Mouse (Mus musculus) heart, postnatal 25 days (tissue): ENCODE data around the gene Cstf1. TPM values are rescaled to one million over a fixed set of nuclear protein-coding genes. Genes with fewer than 3 reads are reported as not detected.

Experiments used
- DNase-seq: peaks from one replicate; pipeline ENCODE4 v3.0.0; 2022; ENCODE audit warnings: low spot score
- intact Hi-C: fragments of 180-260 bp; cut with DNase I; formaldehyde crosslinking; loops from one replicate; pipeline ENCODE4 v1.15.1; 2025
- total RNA-seq, 2 experiments: library from RNA; stranded (reverse); gene quantifications; 2 replicates each; pipeline ENCODE4 v1.2.3; 2021

Gene Cstf1
- 10 to 100 TPM; 15.7 to 16.8 TPM for total RNA-seq

DNA sequence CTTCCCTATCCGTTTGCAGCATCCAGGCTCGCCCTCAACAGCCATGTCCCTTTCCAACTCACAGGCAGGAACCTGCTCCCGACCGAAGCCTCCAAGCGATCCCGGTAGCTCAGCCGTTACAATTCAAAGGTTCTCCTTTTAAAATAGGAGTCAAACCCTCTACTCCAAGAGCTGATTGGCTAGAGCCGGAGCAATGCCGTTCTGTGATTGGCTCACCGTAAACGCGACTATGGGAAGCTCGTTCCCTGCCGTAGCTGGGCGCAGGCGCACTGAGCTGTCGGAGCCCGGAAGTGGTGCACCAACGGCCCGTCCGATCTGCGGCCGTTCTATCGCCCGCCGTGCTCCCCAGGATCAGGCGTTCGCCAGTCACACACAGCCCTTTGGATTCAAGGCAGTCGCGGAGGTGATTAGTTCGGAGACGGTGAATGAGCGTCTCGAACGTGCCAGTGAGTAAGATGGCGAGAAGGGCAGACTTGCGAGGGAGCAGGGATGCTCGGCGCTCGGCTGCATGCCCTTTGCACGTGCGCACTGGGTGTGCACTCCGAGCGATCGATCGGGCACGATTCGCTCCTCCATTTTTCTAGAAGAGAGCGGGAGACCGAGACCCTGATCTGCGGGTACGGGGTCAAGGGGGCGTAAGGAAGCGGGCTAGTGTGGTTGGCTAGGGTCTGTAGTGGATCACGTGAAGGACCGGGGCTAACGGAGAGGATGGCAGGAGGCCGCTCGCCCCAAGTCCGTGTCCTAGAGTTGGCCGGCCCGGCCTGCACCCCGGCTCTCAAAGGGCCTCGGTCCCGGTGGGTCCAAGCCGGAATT lies at the start of gene Cstf1, which contains the start of gene Aurka:
Gene Cstf1 (plus strand): TSS at position 271 of the 813 bp plus-strand sequence.
Gene Aurka (minus strand): TSS at position 125 of the 813 bp plus-strand sequence.
- intact Hi-C loops, result loop anchor here (2.0 kb wide), 1 partner anchor 68 kb away; no protein-coding TSS in a partner anchor
- DNase-seq, result peak; percentile 91

DNA sequence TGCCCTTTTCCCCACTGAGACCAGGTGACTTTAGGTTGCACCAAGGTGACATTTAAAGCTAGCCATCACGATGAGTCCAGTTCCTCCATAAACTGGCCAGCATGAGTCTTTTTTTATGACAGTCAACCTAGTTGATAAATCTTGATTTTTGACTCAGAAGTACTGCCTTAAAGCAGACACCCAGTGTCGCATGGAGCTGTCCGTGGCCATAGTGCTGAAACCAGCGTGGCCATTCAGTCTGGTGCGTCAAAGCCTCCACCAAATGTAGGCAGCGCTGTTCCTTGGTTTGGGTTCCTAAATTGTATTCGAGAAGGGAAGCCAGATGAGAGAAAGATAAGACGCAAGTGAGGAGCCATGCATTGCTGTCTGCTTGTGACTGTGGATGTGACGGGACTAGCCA lies 49.6 kb upstream of the Cstf1 start:
- intact Hi-C loops, result no loop called here
- DNase-seq, result no peak

DNA sequence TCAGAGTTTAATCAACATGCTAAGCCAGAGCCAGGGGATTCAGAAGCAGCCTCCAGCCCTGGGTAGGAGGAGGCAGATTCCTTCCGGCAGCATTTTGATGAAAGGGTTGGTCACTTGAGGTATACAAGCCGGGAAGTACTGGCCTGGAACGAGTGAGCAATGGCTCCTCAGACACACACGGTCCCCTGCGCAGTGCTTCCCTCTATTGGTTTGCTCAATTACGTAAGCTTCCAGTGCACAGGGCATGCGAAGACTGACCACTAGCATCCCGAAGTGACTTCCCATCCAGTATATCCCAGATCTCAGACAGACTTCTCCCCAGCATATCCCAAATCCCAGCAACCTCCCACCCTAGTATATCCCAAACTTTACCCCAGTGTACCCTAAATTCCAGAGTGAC lies 42.2 kb upstream of the Cstf1 start:
- no peak for DNase-seq
- intact Hi-C loops, result no loop called here

DNA sequence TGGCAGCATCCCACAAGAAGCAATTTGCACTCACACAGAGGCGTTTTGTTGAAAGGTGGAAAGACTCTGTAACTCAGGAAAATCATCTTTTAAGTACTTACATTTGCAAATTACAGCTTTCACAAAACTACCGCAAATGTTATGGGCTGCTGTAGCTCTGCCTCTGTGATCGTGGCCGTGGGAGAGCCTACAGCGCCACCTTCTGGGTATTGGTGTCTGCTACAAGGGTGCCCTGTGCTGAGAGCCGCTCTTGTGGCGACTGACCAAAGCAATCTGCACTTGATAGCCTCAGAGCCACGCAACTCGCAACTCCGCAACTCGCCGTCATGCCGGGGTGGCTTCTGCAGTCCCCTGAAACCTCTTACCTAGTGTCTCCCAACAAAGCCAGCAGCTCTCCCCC lies 41.3 kb upstream of the Cstf1 start:
- intact Hi-C loops, result loop anchor here (1.0 kb wide), 1 partner anchor 108 kb away; no protein-coding TSS in a partner anchor
- DNase-seq, result no peak

DNA sequence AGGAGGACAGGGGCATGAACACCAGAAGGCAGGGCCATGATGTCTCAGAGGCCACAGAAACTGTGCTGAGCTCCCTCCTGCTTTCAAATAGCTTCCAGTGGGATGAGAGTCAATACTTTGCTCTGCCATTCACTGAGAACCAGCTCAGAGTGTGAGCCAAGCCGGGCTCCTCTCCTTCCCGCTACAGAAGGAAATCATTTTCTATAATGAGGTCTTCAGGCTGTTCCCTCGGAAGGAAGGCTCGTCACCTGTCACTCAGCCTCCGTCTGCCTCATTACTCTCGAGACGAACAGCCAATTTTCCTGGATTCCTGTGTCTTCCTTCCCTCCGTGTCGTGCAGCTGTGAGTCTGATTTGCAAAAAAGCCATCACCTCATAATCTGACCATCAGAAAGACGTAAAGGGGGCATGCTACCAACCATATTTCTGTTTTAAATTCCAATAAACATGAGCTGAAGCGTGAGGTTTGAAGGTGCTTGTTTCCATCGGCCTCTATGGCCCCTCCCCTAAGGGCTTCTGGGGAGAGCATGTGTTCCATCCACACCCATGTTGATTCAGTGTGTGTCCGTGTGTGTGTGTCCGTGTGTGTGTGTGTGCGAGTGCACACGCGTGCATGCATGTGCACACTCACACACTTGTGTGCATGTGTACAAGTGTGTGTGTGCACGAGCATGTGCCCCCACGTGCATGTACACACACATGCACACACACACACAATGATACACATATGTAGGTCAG lies 32.1 kb upstream of the Cstf1 start:
- intact Hi-C loops, result no loop called here

DNA sequence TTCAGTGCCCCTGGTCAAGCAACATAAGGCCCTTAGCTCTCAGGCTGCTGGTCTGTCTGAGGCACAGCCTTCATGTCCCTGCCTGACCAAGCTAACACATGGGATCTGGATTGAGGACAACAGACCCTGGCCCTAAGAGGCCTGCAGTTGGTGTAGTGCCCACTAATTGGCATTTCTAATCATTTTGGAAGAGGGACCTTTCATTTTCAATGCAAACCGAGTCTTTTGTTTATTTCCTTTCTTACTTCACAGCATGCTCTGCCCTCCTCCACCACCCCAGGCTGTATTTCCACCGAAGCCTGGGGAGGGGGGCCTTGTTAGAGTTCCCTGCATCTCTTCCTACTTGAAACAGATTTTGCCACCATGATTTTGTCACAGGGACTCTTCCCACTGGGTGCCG lies 29.5 kb upstream of the Cstf1 start:
- no peak for DNase-seq
- intact Hi-C loops, result no loop called here

More for the DNA sequence above, 32.1 kb upstream of the Cstf1 start:
- no peak for DNase-seq

DNA sequence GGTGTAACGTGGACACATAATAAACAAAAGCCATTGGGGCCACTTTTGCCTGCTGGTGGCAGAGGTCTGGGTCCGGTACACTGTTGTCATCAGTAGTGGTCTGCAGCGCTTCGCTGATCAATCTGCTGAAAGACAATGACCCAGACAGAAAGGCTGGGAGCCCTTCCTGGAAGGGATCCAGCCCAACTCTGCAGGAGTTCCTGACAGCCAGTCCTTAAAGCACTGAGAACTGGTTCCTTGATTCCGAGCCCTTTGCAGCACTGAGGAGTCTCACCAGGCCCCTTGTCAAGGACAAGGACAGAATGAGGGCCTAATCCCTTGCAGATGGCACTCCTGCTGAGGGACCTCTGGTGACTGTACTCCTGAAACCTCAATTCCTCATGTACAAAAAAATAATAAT lies 28.9 kb upstream of the Cstf1 start:
- DNase-seq, result no peak
- intact Hi-C loops, result no loop called here

DNA sequence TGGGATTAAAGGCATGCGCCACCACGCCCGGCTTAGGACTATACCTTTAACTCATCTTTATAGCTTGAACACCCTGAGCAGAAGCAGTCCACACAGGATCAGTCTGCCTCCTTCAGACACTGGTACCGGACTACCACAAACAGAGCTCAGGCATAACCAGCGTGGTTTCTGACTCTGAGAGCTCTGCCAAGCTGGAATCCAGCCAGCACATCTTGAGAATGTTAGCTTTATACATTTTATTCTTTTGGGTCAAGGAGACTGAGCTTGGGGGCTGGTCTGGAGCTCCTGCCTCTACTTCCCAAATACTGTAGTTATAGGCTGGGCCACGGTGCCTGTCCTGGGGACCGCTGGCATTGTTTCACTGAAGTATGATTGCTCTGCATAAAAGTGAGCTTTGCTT lies 26.7 kb upstream of the Cstf1 start:
- intact Hi-C loops, result no loop called here
- no peak for DNase-seq

DNA sequence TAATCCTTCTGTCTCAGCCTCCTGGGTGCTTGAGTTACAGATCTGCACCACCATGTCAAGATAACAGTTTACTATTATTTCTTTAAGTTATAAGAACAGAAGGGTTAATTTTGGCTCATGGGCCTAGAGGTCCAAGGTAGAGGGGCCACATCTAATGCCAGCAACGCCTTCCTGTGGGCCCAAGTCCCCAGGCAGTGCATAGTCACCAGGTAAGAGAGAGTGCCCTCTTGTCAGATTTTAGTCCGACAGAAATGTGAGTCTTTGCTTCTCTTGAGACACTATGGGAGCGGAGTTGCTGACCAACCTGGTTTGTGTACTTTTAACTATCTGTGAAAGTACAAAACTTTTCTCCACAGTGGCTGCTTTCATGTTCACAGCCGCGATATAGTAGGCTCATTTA lies 25.8 kb upstream of the Cstf1 start:
- intact Hi-C loops, result no loop called here
- no peak for DNase-seq

DNA sequence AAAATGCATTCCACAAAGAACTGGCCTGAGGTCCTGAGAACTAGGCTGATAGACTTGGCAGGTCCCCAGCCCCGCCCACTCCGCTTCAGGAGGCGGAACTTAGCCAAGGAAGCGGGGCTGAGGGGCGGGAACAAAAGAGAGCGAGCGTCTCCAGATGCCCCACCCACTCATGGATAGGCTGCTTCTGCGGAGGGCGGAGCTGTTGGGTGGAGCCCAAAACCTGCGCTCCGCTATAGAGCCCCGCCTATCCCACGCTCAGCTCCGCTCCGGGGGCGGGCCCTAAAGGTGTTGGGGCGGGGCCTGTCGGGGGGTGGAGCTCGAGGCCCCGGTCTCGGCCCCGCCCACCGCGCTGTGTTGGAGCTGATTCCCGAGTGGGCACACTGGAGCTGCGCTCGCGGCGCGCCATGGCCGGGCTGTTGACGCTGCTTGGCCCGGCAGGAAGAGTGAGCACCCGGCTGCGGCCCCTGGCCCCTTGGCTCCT lies 25.2 kb upstream of the Cstf1 start, which contains the start of gene Fam210b:
Gene Fam210b (plus strand): TSS at position 308 of the 481 bp plus-strand sequence.
- intact Hi-C loops, result no loop called here
- DNase-seq, result peak; percentile 96

DNA sequence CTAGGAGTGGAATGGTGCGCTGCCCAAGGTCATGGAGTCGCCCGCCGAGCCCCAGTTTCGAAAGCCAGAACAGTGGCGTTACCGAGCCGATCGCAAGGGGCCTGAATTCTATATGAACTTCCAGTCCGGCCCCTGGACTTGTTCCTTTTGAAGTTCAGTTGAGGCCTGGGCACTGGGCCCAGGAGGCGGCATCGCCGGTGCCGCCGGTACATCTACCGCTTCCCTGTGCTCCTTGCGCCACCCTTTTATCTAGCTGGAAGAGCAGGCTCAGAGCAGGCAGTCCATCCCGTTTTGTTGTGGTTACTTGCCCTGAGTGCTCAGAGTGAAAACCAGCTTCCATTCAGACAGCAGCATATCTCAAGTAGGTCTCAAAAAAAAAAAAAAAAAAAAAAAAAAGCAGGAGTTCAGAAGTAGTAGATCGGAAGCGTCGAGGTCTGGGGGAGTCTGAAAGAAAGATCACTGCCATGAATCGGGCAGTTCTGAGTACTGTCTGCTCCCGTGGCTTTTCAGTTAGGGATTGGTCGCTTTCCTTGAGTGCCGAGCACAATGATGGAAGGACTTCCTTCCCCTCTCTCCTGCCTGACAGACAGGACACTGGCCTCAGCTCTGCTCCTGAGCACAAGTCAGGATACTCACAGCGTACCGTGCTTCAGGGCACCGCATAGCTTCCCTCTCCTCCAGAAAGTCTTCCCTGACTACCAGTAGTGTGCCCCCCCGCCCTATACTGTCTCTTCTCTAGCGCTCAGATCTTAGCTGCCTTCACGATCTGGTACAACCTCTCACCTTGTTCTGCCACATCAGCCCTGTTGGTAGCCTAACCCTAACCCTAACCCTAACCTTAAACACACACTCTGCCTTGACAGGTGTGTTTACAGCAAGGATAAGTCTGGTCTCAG lies 24.2 kb upstream of the Cstf1 start:
- intact Hi-C loops, result loop anchor here (2.0 kb wide), 2 partner anchors 23 to 95 kb away; partner anchors contain the start of gene Rtf2
- DNase-seq, result peak; percentile 16

DNA sequence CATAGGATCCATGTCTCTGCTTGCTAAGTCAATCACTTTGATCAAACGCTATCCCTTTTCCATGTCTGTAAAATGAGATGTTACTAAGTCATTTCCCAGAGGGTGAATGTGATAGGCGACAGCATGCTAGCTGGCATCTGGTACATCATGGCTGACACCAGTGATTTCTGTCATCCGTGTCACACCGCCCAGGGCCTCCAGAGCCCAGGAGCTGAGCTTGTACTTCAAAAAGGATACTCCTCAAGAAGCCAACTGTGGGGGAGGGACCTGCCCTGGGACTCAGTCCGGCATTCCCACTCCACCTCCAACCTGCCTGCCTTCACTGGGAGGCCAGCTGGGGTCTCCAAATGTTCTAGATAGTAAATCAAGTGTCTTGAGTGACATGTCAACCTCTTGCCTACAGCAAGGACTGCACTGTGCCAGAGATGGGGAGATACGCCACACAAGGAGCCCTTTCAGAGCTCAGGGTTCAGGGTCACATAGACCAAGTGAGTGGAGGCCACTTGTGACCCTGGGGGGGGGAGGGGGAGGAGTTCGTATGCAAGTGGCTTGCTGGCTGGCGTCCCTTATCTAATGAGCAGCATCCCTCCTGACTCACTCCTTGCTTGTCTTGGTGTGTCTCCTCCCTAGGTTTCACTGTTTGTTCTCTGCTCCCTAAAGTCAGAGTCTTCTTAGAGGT lies 23.4 kb upstream of the Cstf1 start:
- intact Hi-C loops, result loop anchor here (2.0 kb wide), 2 partner anchors 22 to 94 kb away; partner anchors contain the start of gene Rtf2
- DNase-seq, result no peak

DNA sequence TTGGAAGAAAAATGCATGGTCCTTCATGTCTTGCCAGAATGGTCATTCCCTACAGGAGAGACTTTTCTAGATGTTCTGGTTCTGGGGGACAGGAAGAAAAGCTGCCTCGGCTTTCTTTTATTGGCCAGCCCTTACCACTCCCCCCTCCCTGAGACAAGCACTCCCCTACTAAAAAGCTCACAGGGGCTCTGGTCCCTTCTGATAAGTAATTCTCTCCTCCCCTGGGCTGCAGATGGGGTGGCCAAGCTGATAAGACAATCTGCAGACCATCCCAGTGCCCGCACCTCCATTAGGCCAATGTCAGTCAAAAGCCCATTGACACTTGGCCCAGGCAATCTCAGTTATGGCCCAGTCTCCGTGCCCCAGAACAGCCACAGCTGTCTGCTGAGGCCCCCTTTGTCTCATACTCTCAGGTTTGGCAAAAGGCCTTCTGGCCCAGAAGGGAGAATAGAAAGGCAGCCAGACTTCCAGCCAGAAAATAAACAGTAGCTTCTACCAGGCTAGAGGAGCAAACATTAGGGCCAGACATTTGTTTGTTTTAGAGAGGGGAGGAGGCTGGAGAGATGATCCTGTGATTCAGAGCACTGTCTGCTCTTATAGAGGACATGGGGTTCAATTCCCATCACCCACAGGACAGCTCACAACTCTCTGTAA lies 22.1 kb upstream of the Cstf1 start:
- intact Hi-C loops, result no loop called here
- DNase-seq, result no peak

DNA sequence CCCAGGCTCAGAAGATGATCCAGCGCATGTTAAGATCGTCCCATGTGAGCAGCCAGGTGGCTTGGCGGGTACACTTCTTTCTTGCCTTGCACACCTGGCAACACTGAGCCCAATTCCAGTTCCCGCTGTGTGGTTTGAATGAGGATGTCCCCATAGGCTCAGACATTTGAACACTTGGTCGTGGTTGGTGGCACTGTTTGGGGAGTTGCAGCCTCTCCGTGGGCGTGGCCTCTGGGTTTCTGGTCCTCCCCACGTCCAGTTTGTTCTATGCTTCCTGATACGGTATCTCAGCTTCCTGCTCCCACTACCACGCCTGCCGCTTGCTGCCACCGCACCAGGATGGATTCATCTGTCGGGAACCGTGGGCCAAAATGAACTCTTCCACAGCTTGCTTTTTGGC lies 20.7 kb upstream of the Cstf1 start:
- DNase-seq, result no peak
- intact Hi-C loops, result no loop called here

DNA sequence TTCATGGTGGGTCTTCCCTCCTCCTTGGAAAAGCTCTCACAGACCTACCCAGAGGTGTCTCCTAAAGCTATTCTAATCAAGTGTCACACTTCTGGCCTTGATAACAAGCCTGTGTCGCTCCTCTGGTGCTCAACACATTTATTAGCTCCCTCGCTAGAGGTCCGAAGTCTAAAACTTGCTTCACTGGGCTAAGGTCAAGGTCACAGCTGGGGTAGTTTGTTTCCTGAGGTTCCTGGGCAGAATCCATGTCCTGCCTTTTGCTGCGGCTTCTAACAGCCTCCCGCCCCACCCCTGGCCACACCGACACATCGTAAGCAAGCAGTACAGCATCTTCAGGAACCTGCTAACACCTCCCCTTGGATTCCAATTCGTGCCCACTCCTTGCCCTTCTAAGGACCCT lies 19.7 kb upstream of the Cstf1 start:
- no peak for DNase-seq
- intact Hi-C loops, result no loop called here

DNA sequence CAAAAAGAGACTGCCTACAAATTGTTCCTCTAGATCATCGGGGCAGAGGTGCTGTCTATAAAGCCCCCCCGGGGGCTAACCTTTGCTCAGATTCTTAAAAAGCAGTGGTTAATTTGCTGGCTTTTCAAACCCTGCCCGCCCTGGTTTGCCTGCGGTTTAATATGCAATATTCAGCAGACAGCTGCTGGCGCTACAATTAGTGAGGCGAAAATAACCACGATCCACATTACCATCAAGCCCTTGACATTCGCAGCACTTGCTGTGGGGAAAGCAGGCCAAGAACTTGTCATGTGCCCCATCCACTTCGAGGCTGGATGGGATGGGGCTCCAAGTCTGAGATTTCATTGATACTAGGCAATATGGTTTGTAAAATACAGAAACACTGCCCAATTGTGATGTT lies 17.3 kb upstream of the Cstf1 start:
- intact Hi-C loops, result no loop called here
- DNase-seq, result no peak

DNA sequence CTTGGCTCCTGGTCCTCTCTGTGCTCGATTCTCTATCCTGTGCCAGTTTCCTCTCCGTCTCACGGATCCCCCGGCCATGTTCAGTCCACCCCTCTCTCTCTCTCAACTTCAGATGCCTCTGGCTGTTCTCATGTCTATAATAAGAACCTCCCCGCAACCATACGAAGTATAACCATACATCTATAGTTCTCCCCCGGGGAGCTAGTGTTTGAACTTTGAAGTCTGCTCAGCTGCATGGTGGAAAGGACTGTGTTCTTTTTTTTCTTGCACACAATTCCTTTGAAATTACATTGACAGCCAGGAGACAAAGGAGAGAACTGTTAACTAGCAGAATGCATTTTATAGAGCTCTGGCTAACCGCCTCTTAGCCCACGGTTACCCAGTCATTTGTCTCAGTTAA lies 15.7 kb upstream of the Cstf1 start:
- no peak for DNase-seq
- intact Hi-C loops, result no loop called here

DNA sequence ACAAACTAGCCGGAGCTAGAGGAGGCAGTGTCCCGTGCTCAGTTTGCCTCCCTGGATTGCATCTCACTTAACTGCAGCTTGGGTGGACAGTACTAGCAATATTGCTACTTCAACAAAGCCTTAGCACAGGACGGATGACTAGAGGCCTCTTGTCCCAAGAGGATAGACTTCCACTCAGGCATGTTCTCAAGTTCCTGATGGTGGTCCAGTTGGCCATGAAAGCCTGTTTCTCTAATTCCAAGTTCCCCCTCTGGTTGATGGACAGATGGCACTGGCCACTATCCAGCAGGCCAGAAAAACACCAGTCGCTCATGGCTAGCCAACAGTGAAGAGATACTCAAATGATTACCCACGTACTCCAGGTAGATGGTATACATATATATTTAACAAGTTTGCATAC lies 14.6 kb upstream of the Cstf1 start:
- no peak for DNase-seq
- intact Hi-C loops, result no loop called here

DNA sequence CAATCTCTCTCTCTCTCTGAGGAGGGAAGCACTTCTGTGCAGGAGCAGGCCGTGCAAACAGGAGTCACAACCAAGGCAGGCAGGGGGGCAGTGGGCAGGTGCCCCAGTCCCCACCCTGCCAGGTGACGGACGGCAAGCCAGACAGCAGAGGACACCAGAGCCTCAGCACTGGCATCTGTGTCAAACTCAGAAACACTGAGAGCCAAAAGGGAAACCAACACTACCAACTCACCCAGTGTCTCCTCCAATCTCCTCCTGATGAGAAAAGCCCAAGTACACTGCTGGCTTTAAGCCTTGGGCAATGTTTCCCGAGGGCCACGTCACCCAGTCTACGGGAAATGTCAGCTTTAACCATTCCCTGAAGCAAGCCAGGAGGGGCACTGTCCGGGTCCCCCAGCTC lies 7.3 kb upstream of the Cstf1 start:
- DNase-seq, result no peak
- intact Hi-C loops, result no loop called here
